Mouse (Mus musculus) embryo, embryonic 10 days (tissue): ENCODE results near the gene Dpp10.

ENCODE experiments used
- DNase-seq: peaks from one replicate; pipeline ENCODE4 v3.0.0-alpha.2; 2015; ENCODE audit warnings: low spot score

The Dpp10 gene

DNA sequence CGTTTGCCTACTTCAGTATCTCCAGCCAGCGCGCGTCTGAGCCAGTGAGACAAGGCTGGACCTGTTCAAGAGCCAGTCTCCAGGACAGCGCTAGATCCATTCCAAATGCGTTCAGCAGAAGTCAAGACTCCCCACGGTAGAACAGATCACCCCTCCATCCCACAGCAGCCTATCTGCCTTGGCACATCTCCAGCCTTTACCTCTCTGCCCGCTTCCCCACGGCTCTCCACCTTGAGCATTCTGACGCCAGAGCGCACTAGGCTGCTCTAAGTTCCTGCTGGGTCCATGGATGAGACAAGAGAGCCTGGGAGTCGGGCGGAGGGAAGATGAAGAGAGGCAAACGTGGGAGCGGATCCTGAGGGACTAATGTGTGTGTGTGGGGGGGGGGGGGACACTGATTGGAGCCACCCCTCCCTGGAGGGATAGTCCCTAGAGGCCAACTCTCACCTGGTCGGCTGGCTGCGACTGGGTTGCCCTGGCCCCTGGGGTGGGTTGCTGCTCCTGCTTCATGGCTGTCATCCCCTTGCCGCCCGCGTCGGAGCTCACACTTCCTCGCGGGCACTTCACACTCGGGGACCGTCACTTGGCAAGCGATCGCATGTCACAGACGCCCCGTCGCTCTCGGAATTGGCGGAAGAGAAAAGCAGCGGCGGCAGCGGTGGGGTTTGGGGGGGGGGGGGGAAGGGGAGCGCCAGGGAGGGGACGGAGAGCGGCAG is at the start of gene Dpp10:
Dpp10 (minus strand) TSS at position 635 of the 716 bp plus-strand sequence.
- DNase-seq = peak; percentile 29

DNA sequence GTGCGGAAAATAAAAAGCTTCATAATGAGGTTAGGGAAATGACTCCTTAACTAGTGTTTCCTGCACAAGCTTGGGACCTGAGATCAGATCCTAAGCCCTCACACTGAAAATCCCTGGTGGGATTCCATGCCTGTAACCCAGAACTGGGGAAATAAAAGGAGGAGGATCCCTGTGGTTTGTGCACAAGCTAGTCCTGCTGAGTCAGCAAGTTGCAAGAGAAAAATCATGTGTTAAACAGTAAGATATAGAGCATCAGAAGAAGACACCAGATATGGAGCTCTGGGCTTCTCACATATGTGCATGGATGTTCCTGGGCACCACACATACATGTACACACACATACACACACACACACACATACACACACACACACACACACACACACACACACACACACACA is 3.2 kb upstream of the Dpp10 start:
- no peak for DNase-seq

- peak; percentile 24 for DNase-seq
These were observed 472 bp upstream of the Dpp10 start for GRCm38 (mm10) chr1:124045761-124046300.

GRCm38 (mm10) chr1:124044161-124044560 is 1.2 kb downstream of the Dpp10 start:
- peak; percentile 14 for DNase-seq

GRCm38 (mm10) chr1:124043421-124043820 is 1.9 kb downstream of the Dpp10 start:
- no peak for DNase-seq

GRCm38 (mm10) chr1:124041559-124041958 is 3.8 kb downstream of the Dpp10 start:
- DNase-seq = peak; percentile 51

- no peak for DNase-seq
These were observed 9.9 kb downstream of the Dpp10 start for GRCm38 (mm10) chr1:124035306-124035990.

DNA sequence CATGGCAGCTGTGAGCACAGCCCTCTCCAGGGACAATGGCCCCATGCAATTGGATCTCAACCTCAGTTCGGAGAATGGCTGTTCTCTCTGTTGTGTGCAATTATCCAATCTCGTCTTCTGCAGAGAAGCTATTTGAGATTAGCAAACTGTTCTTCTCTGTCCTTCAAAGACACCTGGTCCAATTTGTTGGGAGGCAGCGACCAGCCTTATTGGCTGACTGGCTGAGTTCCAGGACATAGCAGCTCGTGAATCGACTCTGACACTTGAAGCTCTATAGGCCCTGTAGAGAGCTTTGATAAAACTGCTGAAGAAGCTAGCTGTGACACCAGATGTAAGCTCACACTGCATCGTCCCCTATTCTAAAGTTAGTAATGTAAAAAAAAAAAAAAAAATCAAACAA is 12.7 kb downstream of the Dpp10 start:
- no peak for DNase-seq

GRCm38 (mm10) chr1:124031968-124032367 is 13.4 kb downstream of the Dpp10 start:
- no peak for DNase-seq

- DNase-seq = no peak
These were observed 42.6 kb downstream of the Dpp10 start for GRCm38 (mm10) chr1:124002797-124003196.

- DNase-seq = no peak
These were observed 49.6 kb downstream of the Dpp10 start for GRCm38 (mm10) chr1:123995780-123996179.

DNA sequence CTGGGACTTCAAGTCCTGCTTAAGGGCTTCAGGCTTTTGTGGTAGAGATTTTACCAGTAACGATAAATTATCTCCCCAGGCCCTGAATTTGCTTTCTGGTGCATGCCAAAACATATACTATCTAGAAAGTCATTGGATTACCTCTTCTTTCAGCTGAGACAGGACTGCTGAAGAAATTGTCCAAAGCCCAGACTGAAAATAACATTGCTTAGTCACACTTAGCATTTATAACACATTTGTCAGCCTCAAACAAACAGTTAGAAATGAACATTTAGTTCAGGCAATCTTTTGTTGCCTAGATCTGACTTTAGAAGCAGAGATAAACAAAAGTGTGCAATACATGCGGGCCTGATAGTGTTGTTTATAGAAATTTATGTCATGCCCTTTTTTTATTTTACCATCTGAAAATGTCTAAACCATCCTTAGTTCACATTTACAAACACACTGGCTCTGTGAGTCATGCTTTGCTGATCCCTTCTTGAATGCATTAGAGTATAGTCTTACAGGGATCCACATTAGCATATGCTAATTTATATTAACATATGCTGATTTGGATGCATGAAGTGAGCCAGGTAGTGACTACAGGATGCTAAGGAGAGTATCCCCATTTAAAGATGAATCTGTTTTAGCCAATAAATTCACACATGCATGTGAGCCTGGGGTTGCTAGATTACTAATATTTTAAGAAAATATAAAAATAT is 59.9 kb downstream of the Dpp10 start:
- DNase-seq = no peak

DNA sequence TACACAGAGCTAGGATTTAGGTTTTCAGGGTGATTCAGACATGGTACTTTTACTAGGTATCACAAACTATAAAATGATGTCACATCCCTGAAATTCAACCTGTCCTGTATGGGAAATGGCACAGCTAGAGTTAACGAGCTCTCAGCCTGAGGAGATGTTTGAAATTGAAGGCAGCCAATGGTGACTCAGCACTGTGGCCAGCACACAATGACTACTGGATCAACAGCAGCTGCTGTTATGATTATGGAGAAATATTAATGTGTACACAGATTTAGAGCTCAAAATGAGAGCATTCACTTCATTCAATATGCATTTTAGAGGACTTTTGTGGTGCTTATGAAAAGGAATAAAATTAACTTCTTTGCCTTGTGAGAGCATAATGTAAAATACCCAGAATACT is 66.8 kb downstream of the Dpp10 start:
- DNase-seq = no peak

GRCm38 (mm10) chr1:123974621-123975020 is 70.7 kb downstream of the Dpp10 start:
- DNase-seq = peak; percentile 58

- no peak for DNase-seq
These were observed 99.2 kb downstream of the Dpp10 start for GRCm38 (mm10) chr1:123946149-123946548.

DNA sequence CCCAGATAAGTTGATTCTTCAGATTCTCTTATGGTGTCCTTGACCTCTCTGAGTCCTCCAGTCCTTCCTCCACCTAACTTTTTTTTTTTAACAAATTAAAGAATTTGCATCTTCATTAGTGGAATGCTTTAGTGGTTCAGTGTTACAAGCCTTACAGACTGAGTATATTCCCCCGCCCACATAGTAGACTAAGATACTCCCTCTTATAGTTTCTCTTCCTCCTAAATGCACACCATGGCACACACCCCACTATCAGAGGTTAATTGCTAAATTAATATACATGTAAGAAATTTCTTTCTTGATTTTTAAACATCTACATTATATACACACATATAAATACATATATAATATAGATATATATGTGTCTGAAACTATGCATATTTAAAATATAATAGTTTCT is 104.5 kb downstream of the Dpp10 start:
- no peak for DNase-seq

DNA sequence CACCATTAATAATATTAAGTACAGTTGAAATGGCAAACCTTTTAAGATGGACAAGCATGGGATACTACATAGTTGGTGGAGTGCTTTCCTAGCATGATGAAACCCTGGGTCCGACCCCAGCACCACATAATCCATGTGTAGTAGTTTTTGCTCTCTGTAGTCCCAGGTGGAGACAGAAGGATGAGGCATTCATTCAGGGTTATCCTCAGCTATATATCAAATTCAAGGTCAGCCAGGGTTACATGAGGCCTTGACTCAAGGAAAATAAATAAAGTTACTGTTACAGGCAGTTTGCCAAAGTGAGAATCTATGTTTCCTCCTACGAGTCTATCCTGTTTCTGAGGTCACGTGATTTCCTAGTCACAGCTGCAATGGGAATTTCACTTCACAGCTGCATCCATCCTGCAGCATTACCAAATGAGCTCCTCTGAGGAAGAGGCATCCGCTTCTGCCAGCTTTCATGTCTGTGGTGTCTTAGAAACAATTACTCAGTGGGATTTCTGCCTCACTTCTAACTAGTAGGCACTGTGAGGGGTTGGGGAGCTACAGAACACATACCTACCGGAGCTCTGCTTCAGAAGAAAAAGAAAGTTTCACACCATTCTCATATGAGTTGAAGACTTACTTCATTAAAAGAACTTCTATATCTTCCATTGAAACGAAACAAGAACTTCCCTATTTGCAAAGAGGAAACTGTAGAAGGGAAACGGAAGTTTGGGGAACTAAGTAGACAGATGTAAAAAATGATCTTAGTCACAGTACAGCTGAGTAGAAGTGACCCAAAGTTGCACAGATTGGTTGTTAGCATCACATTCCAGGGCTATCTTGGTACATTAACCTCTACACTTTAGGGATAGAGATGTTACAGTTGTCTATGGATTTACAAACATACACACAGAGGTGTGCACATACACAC is 111.3 kb downstream of the Dpp10 start:
- DNase-seq = no peak

DNA sequence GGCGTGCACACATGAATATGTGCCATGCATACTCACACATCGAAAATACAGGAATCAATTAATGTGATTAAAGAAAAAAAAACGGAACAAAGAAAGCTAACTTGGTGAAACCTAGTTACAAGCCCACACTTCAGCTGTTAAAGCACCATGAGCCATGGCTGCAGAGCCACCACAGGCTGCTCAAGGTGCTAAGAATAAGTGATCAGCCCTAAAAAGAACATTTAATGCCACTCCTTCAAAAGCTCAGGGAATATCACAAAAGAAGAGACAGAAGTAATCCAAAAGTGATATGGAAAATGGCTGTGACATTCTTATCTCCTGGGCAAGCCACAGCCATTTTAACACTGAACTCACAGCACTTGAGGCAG is 117.4 kb downstream of the Dpp10 start:
- DNase-seq = no peak

DNA sequence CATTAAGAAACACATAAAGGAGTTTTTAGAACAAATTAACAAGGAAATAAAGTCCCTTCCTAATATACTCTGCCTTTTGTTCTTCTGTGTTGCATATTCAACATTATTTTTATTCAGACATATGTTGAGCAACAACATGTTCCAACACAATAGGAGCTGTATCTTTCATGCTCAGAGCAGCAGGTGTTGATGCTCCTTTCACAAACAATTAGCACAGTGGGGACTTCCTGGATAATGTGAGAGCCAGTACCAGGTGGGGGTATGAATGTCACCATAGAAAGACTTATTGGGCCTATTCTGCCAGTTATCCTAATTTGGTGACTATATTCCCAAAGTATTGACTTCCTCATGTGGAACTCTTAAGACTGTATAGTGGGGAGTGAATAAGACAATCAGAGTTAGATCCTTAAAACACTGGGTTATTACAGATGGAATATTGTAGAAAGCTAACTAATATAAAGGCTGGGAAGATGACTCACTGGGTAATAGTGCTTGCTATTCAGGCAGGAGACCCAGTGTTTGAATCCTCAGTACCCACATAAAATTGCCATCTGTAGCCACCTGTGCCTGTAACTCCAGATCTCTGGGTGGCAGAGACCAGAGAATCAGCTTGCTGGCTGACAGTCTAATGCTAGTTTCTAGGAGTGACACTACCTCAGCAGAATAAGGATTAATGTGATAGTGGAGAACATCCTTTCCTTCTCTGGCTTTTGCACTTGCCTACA is 117.9 kb downstream of the Dpp10 start:
- no peak for DNase-seq

DNA sequence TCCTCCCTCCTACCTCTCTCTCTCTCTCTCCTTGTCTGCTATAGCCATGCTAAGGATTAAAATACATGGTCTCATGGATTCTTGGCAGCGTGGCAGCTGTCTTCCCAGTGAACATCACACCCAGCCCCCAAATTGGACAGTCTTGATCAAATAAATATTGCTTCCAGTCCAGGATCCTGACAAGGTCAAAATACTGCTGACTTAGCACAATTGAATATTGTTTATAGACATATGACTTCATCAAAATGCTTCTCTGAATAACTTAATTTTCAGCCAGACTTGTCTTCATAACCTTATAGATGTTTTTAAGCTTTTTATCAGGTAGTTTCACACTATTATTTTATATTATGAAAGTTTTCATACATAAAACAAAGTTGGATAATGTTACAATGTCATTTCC is 120.5 kb downstream of the Dpp10 start:
- DNase-seq = no peak

- DNase-seq = no peak
These were observed 121.5 kb downstream of the Dpp10 start for GRCm38 (mm10) chr1:123923907-123924306.
